Mouse (Mus musculus) ES-Bruce4 (cell line): ENCODE measurements around the gene Lilr4b. TPM values are rescaled to one million over a fixed set of nuclear protein-coding genes. Genes with fewer than 3 reads are reported as not detected.
A peak's percentile ranks its signal among the peaks of the same experiment; 100 is the strongest.
"Not testable (repeated sequence)": the region's sequence is repeated elsewhere in the genome, so short reads cannot be mapped to it uniquely, and the experiment has no call there.

Source experiments
- H3K27ac ChIP-seq: 2 replicates; pipeline ENCODE4 v1.5.1; 2012; ENCODE audit warnings: low read length, inconsistent platforms; ENCODE audit not compliant: insufficient read depth
- H3K27me3 ChIP-seq: 2 replicates; pipeline ENCODE4 v1.6.1; 2012; ENCODE audit warnings: mild to moderate bottlenecking, low read length, inconsistent platforms; ENCODE audit not compliant: control insufficient read depth, poor library complexity, insufficient read depth, severe bottlenecking
- H3K36me3 ChIP-seq: 2 replicates; pipeline ENCODE4 v1.6.1; 2012; ENCODE audit warnings: inconsistent platforms, mild to moderate bottlenecking, low read length, moderate library complexity; ENCODE audit not compliant: control insufficient read depth, poor library complexity, insufficient read depth, severe bottlenecking
- H3K4me1 ChIP-seq: one replicate; pipeline ENCODE4 v1.8.1; 2011; ENCODE audit warnings: low read length; ENCODE audit not compliant: control insufficient read depth, insufficient read depth
- H3K4me3 ChIP-seq: 2 replicates; pipeline ENCODE4 v1.5.1; 2011; ENCODE audit warnings: low read depth, mild to moderate bottlenecking, low read length
- H3K9ac ChIP-seq: 2 replicates; pipeline ENCODE4 v1.6.1; 2012; ENCODE audit warnings: low read depth, mild to moderate bottlenecking, inconsistent platforms; ENCODE audit not compliant: poor library complexity, severe bottlenecking
- H3K9me3 ChIP-seq: replicated peaks from 2 replicates; pipeline ENCODE4 v1.6.1; 2012; ENCODE audit warnings: mild to moderate bottlenecking, low read length, inconsistent platforms; ENCODE audit not compliant: control insufficient read depth, poor library complexity, insufficient read depth, severe bottlenecking
- CTCF ChIP-seq: IDR thresholded peaks from one replicate; pipeline ENCODE4 v1.8.1; 2011; ENCODE audit warnings: low read depth, low read length
- EP300 ChIP-seq: IDR thresholded peaks from 2 replicates; pipeline ENCODE4 v1.6.1; 2011; ENCODE audit warnings: low read depth, low read length; ENCODE audit not compliant: insufficient read depth
- POLR2A ChIP-seq: IDR thresholded peaks from one replicate; pipeline ENCODE4 v1.8.1; 2011; ENCODE audit warnings: low read length; ENCODE audit not compliant: insufficient read depth
- polyA plus RNA-seq: library from polyadenylated mRNA; stranded (reverse); fragments of >200 nt; gene quantifications from 2 replicates; pipeline ENCODE4 v1.2.4, GENCODE M21; 2011; ENCODE audit warnings: low read depth; ENCODE audit not compliant: missing spikeins, insufficient read depth, insufficient read length

The Lilr4b gene
- polyA plus RNA-seq, 1 experiment, result not detected

DNA sequence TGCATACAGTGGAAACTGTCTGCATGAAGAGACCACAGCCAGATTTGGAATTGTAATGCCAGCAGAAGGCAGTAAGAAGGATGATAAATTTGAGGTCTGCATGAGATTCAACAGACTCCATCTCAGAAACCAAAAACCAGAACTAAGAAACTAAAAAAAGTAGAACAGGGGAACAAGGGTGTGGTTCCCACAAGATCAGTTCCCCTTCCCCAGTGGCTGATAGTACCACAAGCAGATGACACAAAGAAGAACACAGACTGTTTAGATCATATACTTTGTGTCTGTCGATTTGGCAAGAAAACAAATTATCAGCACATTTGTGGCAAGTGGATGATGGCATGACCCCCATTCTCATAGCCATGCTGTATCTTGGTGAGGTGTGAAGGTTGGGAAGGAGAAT, 24.7 kb upstream of the Lilr4b start:
- Histone ChIP-seq H3K27me3 (no peaks in the 10 kb centered on the region), H3K36me3 (no peaks in the 10 kb centered on the region)
- no peak for TF ChIP-seq POLR2A
- no peak for TF ChIP-seq EP300
- TF ChIP-seq CTCF, result no peak

DNA sequence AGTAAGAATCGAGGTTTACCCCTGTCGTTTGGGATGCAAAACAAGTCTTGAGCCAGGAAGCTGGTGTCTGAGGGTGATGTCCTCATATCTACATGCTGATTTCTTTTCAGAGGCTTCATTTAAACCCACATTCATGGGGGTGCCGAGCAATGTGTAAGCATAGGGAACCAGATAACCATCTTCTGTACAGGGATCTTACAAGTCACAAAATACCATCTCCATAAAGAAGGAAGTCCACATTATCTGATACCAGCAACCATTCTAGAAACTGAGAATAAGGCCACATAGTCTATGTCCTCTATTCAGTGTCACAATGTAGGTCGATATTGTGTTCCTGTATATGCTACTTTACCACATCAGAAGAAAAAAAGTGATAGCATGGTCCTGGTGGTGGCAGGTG, 24.1 kb upstream of the Lilr4b start:
- TF ChIP-seq POLR2A (no peak), EP300 (no peak), CTCF (no peak)
- no peaks in the 10 kb centered on the region for H3K4me1 ChIP-seq
- no peak overlapping the region for H3K27ac ChIP-seq
- H3K27me3 ChIP-seq, result no peaks in the 10 kb centered on the region
- H3K9me3 ChIP-seq, result no peaks in the 10 kb centered on the region
- H3K4me3 ChIP-seq, result no peak overlapping the region
- no peak overlapping the region for H3K9ac ChIP-seq
- no peaks in the 10 kb centered on the region for H3K36me3 ChIP-seq

More for the DNA sequence above, 24.7 kb upstream of the Lilr4b start:
- H3K4me1 ChIP-seq, result no peaks in the 10 kb centered on the region
- no peak overlapping the region for H3K4me3 ChIP-seq
- no peaks in the 10 kb centered on the region for H3K9me3 ChIP-seq
- H3K27ac ChIP-seq, result no peak overlapping the region
- H3K9ac ChIP-seq, result no peak overlapping the region

DNA sequence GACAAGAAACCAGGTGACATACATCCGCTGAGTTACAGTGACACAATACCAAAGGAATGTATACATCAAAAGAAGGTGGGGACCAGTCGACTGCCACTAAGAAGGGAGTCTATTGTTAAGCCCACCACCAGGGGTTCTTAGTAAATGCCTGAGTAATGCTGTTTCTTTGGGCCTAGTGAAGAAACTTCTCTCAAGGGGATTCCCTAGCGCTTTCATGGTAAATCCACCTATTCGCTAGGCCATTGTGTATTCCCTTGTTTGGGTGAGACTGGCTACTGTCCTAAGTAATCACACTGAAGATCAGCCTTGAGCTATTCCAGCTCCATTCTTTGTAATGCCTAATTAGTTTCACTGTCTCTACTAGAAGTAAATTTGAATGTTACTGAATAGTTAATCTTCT, 16.6 kb upstream of the Lilr4b start:
- H3K4me1 ChIP-seq, H3K9me3 ChIP-seq, H3K9ac ChIP-seq, H3K4me3 ChIP-seq, H3K27me3 ChIP-seq, H3K36me3 ChIP-seq: not testable (repeated sequence)
- H3K27ac ChIP-seq, result peak overlapping the region; percentile 78

DNA sequence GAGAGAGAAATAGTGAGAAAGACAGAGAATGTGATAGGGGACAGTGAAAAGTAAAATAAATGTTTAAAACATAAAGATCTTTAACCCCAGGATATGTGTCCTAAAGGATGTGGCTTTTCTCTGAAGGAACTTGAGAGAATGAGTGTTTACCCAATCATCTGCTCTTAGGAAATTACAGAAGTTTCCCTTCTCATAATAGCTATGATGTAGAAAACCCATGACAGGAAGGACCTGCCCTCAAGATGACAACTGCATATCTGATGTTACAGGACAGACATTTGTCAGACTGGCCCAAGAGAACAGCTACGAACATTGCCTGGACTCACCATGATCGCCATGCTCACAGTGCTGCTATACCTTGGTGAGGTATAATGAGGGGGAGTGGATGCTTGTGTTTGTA, 10.3 kb downstream of the Lilr4b start, which contains the start of gene Lilrb4a:
Gene Lilrb4a, plus strand, starts transcription at position 266 of the 400 bp plus-strand sequence.
- not testable (repeated sequence) for H3K27ac ChIP-seq, H3K36me3 ChIP-seq, H3K27me3 ChIP-seq, H3K9ac ChIP-seq, H3K9me3 ChIP-seq, H3K4me1 ChIP-seq, H3K4me3 ChIP-seq

DNA sequence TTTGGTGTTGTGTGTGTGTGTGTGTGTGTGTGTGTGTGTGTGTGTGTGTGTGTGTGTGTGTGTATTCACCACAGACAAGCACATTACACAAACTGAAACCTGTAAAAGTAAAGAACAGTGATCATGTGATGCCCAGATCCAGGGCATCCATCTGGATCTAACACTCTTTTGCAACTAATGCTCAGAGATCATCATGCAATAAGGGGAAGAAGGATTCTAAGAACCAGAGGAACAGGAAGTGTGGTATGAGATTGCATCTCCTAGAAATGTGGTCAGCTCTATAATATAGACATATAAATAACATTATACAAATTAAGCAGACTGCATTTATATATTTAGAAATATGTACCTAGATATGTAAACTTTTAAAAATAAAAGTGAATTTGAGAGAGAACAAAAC, 39.6 kb downstream of the Lilr4b start:
- H3K4me3 ChIP-seq, result no peak overlapping the region

DNA sequence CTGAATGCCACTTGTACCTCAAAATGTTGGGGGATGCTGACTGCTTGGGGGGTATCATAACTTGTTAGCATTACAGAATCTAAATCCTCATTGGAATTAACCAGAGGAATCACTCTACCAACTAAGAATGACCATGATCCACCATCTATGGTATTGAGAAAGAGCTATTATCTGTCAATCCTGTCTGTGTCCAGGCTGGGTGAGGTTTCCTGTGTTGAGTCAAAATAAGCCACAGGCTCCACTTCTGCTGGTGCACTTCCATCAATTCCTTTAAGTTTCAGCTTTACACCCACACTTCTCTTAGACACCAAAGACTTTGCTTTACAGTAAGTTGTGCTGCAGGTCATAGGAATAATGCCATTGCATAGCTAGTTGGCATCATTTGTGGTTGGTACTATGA, 41.0 kb downstream of the Lilr4b start:
- no peak overlapping the region for H3K4me3 ChIP-seq
- TF ChIP-seq POLR2A (no peak), EP300 (no peak), CTCF (no peak)

More for the DNA sequence above, 39.6 kb downstream of the Lilr4b start:
- H3K9me3 ChIP-seq, result no peaks in the 10 kb centered on the region
- H3K9ac ChIP-seq, result no peak overlapping the region
- no peak overlapping the region for H3K27ac ChIP-seq
- TF ChIP-seq CTCF (no peak), EP300 (no peak), POLR2A (no peak)
- H3K27me3 ChIP-seq, result no peaks in the 10 kb centered on the region; the same call in 1 of the 2 replicates
- H3K4me1 ChIP-seq, result no peaks in the 10 kb centered on the region
- no peaks in the 10 kb centered on the region for H3K36me3 ChIP-seq

DNA sequence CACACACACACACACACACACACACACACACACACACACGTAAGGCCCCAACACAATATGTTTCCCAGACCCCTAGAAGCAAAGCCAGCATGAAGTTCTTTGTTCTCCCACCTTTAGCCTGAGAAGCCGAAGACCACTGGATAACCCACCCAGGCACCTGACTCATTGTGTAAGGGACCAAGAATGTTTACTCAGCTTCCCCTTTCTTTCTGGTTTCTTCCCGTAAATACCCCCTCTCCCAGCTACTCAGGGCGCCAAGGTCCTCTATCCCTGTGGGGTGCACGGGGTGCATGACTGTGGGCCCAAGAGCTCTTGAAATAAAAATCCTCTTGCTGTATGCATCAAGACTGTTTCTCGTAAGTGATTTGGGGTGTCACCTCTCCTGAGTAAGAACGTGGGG, 45.7 kb downstream of the Lilr4b start:
- H3K27me3 ChIP-seq, result no peaks in the 10 kb centered on the region
- TF ChIP-seq POLR2A (no peak), EP300 (no peak), CTCF (no peak)
- no peak overlapping the region for H3K9ac ChIP-seq
- H3K9me3 ChIP-seq, result no peaks in the 10 kb centered on the region; the same call in 1 of the 2 replicates
- H3K4me3 ChIP-seq, result no peak overlapping the region
- no peak overlapping the region for H3K27ac ChIP-seq
- no peaks in the 10 kb centered on the region for H3K4me1 ChIP-seq
- no peaks in the 10 kb centered on the region for H3K36me3 ChIP-seq

More for the DNA sequence above, 41.0 kb downstream of the Lilr4b start:
- Histone ChIP-seq H3K9ac (no peak overlapping the region), H3K27ac (no peak overlapping the region), H3K9me3 (no peaks in the 10 kb centered on the region), H3K27me3 (no peaks in the 10 kb centered on the region), H3K36me3 (no peaks in the 10 kb centered on the region), H3K4me1 (no peaks in the 10 kb centered on the region)
